In genomic region chr9:96859027-96859426, GRCm38 (mm10) we compare ENCODE assay signal across 28 mouse cellular contexts. TPM values are rescaled to one million over a fixed set of nuclear protein-coding genes. Genes with fewer than 3 reads are reported as not detected.
A peak's percentile ranks its signal among the peaks of the same experiment; 100 is the strongest.
DNase-seq lines count a peak whose midpoint lies in the region; ATAC-seq and TF ChIP-seq lines count a peak whose summit lies in the region.
"Had no signal": no experiment of that assay in that cellular context is flagged by ENCODE, and none has a peak within 500 bp of the region (broad histone marks: within the 10 kb centered on the region; RNA-seq: fewer than 3 reads in every experiment).

No protein-coding gene starts in this region.

- WGBS in hindbrain, embryonic 11.5 days = 46% methylated on average over 2 of the region's 2 CpGs
- WGBS in hindbrain, embryonic 16.5 days = 45% methylated on average over 2 of the region's 2 CpGs
- 60% methylated on average over 2 of the region's 2 CpGs for WGBS in midbrain, embryonic 10.5 days
- WGBS in midbrain, embryonic 11.5 days = 74% methylated on average over 2 of the region's 2 CpGs
- 47% methylated on average over 2 of the region's 2 CpGs for WGBS in hindbrain, postnatal 0 days

- no peak overlapping the region for H3K9ac ChIP-seq in hindbrain, embryonic 11.5 days (ENCODE audit: low read depth, low read length)
- H3K9ac ChIP-seq in hindbrain, embryonic 16.5 days (ENCODE audit: low read depth, low read length) = no peak overlapping the region
- no peak overlapping the region for H3K9ac ChIP-seq in midbrain, embryonic 11.5 days (ENCODE audit: low read length)
- no peak overlapping the region for H3K9ac ChIP-seq in hindbrain, postnatal 0 days (replicated peaks; ENCODE audit: low read length)
- H3K9ac ChIP-seq: forebrain, embryonic 13.5 days; heart, embryonic 12.5 days; heart, embryonic 15.5 days; hindbrain, embryonic 15.5 days had no signal

- H3K4me2 ChIP-seq in hindbrain, embryonic 11.5 days (replicated peaks; ENCODE audit: low read depth, low read length) = no peak overlapping the region
- no peak overlapping the region for H3K4me2 ChIP-seq in hindbrain, embryonic 16.5 days (ENCODE audit: low read length)
- H3K4me2 ChIP-seq in midbrain, embryonic 11.5 days = no peak overlapping the region
- H3K4me2 ChIP-seq in hindbrain, postnatal 0 days (ENCODE audit: low read depth, low read length) = no peak overlapping the region
- H3K4me2 ChIP-seq: forebrain, embryonic 13.5 days; heart, embryonic 12.5 days; heart, embryonic 15.5 days; hindbrain, embryonic 15.5 days had no signal

- DNase-seq in cerebellum, postnatal 10 days = peak; percentile 38 to 60
- DNase-seq in cerebellum, postnatal 14 days = no peak
- DNase-seq in hindbrain, embryonic 11.5 days (ENCODE audit: low spot score) = peak; percentile 33
- no peak for DNase-seq in midbrain, embryonic 10.5 days (ENCODE audit: low spot score)
- DNase-seq in midbrain, embryonic 11.5 days (ENCODE audit: low spot score, missing footprints) = no peak
- peak; percentile 29 for DNase-seq in hindbrain, postnatal 0 days (ENCODE audit: low spot score)
- DNase-seq in embryo, embryonic 10 days (ENCODE audit: low spot score) = no peak
- DNase-seq: adrenal gland, adult 2 months; adrenal gland, postnatal 14 days; B cell, adult 2 months; cerebellum, adult 11 months; cerebellum, adult 8-10 months; cerebellum, postnatal 36 days; gastrocnemius, postnatal 10 days; gastrocnemius, postnatal 36 days; heart, adult 2 months; heart, postnatal 10 days; heart, postnatal 36 days; kidney, adult 18-20 months had no signal

- no peaks in the 10 kb centered on the region for H3K36me3 ChIP-seq in hindbrain, embryonic 11.5 days (ENCODE audit: control insufficient read depth, insufficient read depth, low read length)
- no peaks in the 10 kb centered on the region for H3K36me3 ChIP-seq in hindbrain, embryonic 16.5 days (ENCODE audit: control insufficient read depth, insufficient read depth, low read length)
- H3K36me3 ChIP-seq in midbrain, embryonic 10.5 days = peaks cover 16% of the 10 kb centered on the region
- H3K36me3 ChIP-seq in midbrain, embryonic 11.5 days (ENCODE audit: control insufficient read depth, insufficient read depth, low read length) = no peaks in the 10 kb centered on the region
- H3K36me3 ChIP-seq in hindbrain, postnatal 0 days (ENCODE audit: insufficient read depth, low read length) = no peaks in the 10 kb centered on the region
- H3K36me3 ChIP-seq: forebrain, embryonic 10.5 days; heart, embryonic 15.5 days; hindbrain, embryonic 15.5 days had no signal

- no peak overlapping the region for H3K4me3 ChIP-seq in hindbrain, embryonic 11.5 days (ENCODE audit: low read depth, low read length)
- no peak overlapping the region for H3K4me3 ChIP-seq in hindbrain, embryonic 16.5 days (ENCODE audit: low read length)
- no peak overlapping the region for H3K4me3 ChIP-seq in midbrain, embryonic 10.5 days
- no peak overlapping the region for H3K4me3 ChIP-seq in midbrain, embryonic 11.5 days (ENCODE audit: low read depth, low read length)
- no peak overlapping the region for H3K4me3 ChIP-seq in hindbrain, postnatal 0 days (ENCODE audit: low read length)
- H3K4me3 ChIP-seq: forebrain, embryonic 10.5 days; forebrain, embryonic 13.5 days; heart, adult 2 months; heart, embryonic 12.5 days; heart, embryonic 15.5 days; hindbrain, embryonic 15.5 days had no signal

- TF ChIP-seq CTCF in hindbrain, postnatal 0 days (IDR thresholded peaks at IDR 0.05; ENCODE audit: low read depth) = no peak

- no peak for ATAC-seq in hindbrain, embryonic 11.5 days (ENCODE audit: low FRiP score)
- no peak for ATAC-seq in hindbrain, embryonic 16.5 days
- ATAC-seq in midbrain, embryonic 11.5 days (ENCODE audit: low FRiP score) = no peak
- no peak for ATAC-seq in hindbrain, postnatal 0 days
- ATAC-seq: forebrain, embryonic 13.5 days; forebrain, embryonic 16.5 days; inflammation-experienced regulatory T-cells, adult 6 months; intestine, embryonic 16.5 days had no signal

- no peaks in the 10 kb centered on the region for H3K4me1 ChIP-seq in hindbrain, embryonic 11.5 days (replicated peaks; ENCODE audit: control insufficient read depth, insufficient read depth, low read length)
- H3K4me1 ChIP-seq in hindbrain, embryonic 16.5 days (ENCODE audit: control insufficient read depth, insufficient read depth, low read depth, low read length) = peaks cover 7% of the 10 kb centered on the region
- peaks cover 6% of the 10 kb centered on the region; the same call in 1 of the 2 replicates for H3K4me1 ChIP-seq in midbrain, embryonic 10.5 days
- H3K4me1 ChIP-seq in midbrain, embryonic 11.5 days (ENCODE audit: control insufficient read depth, insufficient read depth, low read length) = peaks cover 3% of the 10 kb centered on the region
- peaks cover 7% of the 10 kb centered on the region; the same call in 1 of the 2 replicates for H3K4me1 ChIP-seq in hindbrain, postnatal 0 days (ENCODE audit: insufficient read depth, low read length)

- no peaks in the 10 kb centered on the region for H3K27me3 ChIP-seq in hindbrain, embryonic 11.5 days (ENCODE audit: control insufficient read depth, insufficient read depth, low read length)
- H3K27me3 ChIP-seq in hindbrain, embryonic 16.5 days (replicated peaks; ENCODE audit: control insufficient read depth, insufficient read depth, low read length) = no peaks in the 10 kb centered on the region
- no peaks in the 10 kb centered on the region for H3K27me3 ChIP-seq in midbrain, embryonic 10.5 days (ENCODE audit: low read depth, poor library complexity, severe bottlenecking)
- H3K27me3 ChIP-seq in midbrain, embryonic 11.5 days (ENCODE audit: control insufficient read depth, insufficient read depth, low read length) = no peaks in the 10 kb centered on the region
- no peaks in the 10 kb centered on the region for H3K27me3 ChIP-seq in hindbrain, postnatal 0 days (ENCODE audit: insufficient read depth, low read length)
- H3K27me3 ChIP-seq: forebrain, embryonic 13.5 days; heart, embryonic 12.5 days; heart, embryonic 15.5 days; hindbrain, embryonic 15.5 days had no signal

- H3K27ac ChIP-seq in hindbrain, embryonic 11.5 days (ENCODE audit: low read depth, low read length) = no peak overlapping the region
- H3K27ac ChIP-seq in hindbrain, embryonic 16.5 days (ENCODE audit: low read depth, low read length) = no peak overlapping the region
- 0 out of 2 replicates have a peak overlapping the region, but pooled peaks have one; percentile 10 for H3K27ac ChIP-seq in midbrain, embryonic 10.5 days (replicated peaks)
- H3K27ac ChIP-seq in midbrain, embryonic 11.5 days (ENCODE audit: low read depth, low read length) = no peak overlapping the region
- no peak overlapping the region for H3K27ac ChIP-seq in hindbrain, postnatal 0 days
- H3K27ac ChIP-seq: forebrain, embryonic 13.5 days; heart, adult 2 months; heart, embryonic 15.5 days; hindbrain, embryonic 15.5 days had no signal

- H3K9me3 ChIP-seq in hindbrain, embryonic 11.5 days (ENCODE audit: control insufficient read depth, low read length) = no peaks in the 10 kb centered on the region
- no peaks in the 10 kb centered on the region for H3K9me3 ChIP-seq in hindbrain, embryonic 16.5 days (ENCODE audit: control insufficient read depth, low read length)
- H3K9me3 ChIP-seq in midbrain, embryonic 10.5 days (replicated peaks) = no peaks in the 10 kb centered on the region
- H3K9me3 ChIP-seq in midbrain, embryonic 11.5 days (ENCODE audit: control insufficient read depth, low read length) = no peaks in the 10 kb centered on the region
- H3K9me3 ChIP-seq in hindbrain, postnatal 0 days (ENCODE audit: low read length) = no peaks in the 10 kb centered on the region
- H3K9me3 ChIP-seq: forebrain, embryonic 10.5 days; forebrain, embryonic 13.5 days; heart, embryonic 12.5 days; heart, embryonic 15.5 days; hindbrain, embryonic 15.5 days had no signal

RNA-seq across cellular contexts. Expression of gene Pxylp1, which starts 33.4 kb away (rescaled TPM):
- 40.3 and 44.1 TPM in 2 replicates for polyA plus RNA-seq in hindbrain, embryonic 11.5 days (2014; fragmentation: Nextera tagmentation; extraction: Ambion mirVana)
- 30.7 and 37.6 TPM in 2 replicates for polyA plus RNA-seq in hindbrain, embryonic 16.5 days (2015; fragmentation: Nextera tagmentation; extraction: Ambion mirVana)
- 49.1 and 56.6 TPM in 2 replicates for polyA plus RNA-seq in midbrain, embryonic 10.5 days (2016; fragmentation: Nextera tagmentation; extraction: Ambion mirVana)
- polyA plus RNA-seq in midbrain, embryonic 11.5 days (2014; fragmentation: Nextera tagmentation; extraction: Ambion mirVana) = 63.8 and 71.8 TPM in 2 replicates
- total RNA-seq in hindbrain, postnatal 0 days (2014; rRNA removed) = 24.1 and 28.9 TPM in 2 replicates
- 23.2 and 23.4 TPM in 2 replicates for polyA plus RNA-seq in hindbrain, postnatal 0 days (2015; fragmentation: Nextera tagmentation; extraction: Ambion mirVana)

Comparison
In these comparisons a context has a peak if more than half of its experiments do, and no peak if none do; other contexts are left out.
1. DNase-seq: peak in cerebellum, postnatal 10 days (2 of 2), hindbrain, embryonic 11.5 days (single experiment) and hindbrain, postnatal 0 days (single experiment); none in cerebellum, postnatal 14 days (0 of 2), midbrain, embryonic 10.5 days (single experiment), midbrain, embryonic 11.5 days (single experiment) and embryo, embryonic 10 days (single experiment).